Mouse (Mus musculus) retina, postnatal 1 day (tissue): Measurements from ENCODE around the gene Gk5.
"Not testable (repeated sequence)": the region's sequence is repeated elsewhere in the genome, so short reads cannot be mapped to it uniquely, and the experiment has no call there.

Experiments
- DNase-seq: peaks from one replicate; pipeline ENCODE4 v3.0.0-alpha.2; 2012

Gene Gk5

GRCm38 (mm10) chr9:96118861-96119772 is at the start of gene Gk5:
Gk5 (plus strand) TSS chr9:96119362.
- DNase-seq = peak; percentile 97

DNA sequence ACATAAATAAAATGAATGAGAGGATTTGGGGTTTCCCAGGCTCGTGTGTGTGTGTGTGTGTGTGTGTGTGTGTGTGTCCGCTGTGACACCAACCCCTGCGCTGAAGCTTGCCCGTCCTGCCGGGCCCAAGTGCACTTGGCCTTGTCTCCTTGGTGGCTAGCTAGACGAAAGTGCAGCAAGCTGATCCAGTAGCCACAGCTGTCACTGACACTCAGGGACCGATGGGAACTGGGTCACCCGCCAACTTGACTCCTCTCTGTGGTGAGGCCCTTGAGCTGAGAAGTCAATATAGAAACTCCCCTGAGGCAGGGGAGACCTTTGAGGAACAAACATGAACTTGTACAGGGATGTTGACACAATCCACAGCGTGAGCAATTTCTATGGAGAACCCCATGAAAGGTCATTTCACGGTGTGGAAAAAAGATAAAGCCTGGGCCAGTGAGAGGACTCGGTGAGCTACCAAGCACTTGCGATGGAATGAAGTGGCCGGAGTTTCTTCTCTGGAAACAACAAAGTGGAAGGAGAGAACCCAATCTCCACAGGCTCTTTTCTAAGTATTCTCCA is 40.3 kb upstream of the Gk5 start:
- DNase-seq = no peak

DNA sequence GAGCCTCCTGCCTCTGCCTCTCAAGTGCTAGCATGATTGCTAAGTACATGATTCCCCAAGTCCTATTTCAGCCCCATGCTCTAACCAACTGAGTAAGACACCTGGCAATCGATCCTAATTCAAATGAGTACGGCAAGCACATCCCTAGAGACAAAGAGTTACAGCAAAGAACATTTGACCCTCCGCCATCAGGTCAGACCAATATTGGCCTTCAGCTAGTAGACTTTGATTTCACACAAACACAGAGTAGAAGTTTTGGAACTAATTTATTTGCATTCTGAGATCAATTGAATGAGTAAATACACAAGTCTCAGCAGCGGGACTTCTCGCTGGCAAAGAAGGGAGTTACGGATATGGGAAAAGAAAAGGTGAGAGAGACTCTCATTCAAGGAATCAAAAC is 33.9 kb upstream of the Gk5 start:
- DNase-seq = no peak

DNA sequence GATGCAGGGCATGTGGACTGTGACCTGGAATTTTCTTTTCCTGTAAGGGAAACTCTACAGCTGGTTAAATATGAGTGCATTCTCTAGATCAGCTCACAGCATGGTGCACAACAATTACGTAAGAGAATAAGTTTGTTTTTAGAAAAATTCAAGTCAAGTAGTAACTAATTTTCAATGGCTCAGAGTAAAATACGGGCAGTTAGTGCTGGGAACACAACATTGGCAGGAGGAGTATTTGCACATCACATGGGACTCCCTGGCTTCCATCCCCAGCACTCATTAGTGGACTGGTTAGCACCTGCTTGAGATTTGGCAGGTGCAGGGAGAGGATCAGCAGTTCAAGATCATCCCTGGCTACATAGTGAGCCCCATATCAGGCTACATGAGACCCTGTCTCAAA is 31.5 kb upstream of the Gk5 start:
- DNase-seq = no peak

GRCm38 (mm10) chr9:96088456-96088855 is 30.7 kb upstream of the Gk5 start:
- DNase-seq = not testable (repeated sequence)

GRCm38 (mm10) chr9:96092637-96093036 is 26.5 kb upstream of the Gk5 start:
- not testable (repeated sequence) for DNase-seq

DNA sequence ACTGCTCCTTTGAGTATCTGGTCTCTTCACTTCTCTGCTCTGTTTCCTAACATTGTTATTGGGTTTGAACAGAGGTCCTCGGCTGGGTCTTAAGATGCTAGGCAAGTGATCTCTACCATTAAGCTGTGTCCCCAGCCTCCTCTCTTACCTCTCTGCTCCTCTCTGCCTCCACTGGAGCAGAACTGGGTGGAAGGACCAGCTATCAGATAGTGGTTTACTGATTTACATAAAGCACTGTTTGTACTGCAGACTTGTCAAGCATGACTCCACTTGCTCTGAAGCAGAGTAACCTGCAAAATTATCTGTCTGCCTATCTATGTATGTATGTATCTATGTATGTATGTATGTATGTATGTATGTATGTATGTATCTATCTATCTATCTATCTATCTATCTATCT is 25.9 kb upstream of the Gk5 start:
- no peak for DNase-seq

- DNase-seq = no peak
Measured at GRCm38 (mm10) chr9:96094341-96094740, 24.8 kb upstream of the Gk5 start.

GRCm38 (mm10) chr9:96095192-96095591 is 24.0 kb upstream of the Gk5 start:
- DNase-seq = peak; percentile 13

- DNase-seq = no peak
Measured at GRCm38 (mm10) chr9:96102846-96103245, 16.3 kb upstream of the Gk5 start.

- no peak for DNase-seq
Measured at GRCm38 (mm10) chr9:96112879-96113361, 6.2 kb upstream of the Gk5 start.

DNA sequence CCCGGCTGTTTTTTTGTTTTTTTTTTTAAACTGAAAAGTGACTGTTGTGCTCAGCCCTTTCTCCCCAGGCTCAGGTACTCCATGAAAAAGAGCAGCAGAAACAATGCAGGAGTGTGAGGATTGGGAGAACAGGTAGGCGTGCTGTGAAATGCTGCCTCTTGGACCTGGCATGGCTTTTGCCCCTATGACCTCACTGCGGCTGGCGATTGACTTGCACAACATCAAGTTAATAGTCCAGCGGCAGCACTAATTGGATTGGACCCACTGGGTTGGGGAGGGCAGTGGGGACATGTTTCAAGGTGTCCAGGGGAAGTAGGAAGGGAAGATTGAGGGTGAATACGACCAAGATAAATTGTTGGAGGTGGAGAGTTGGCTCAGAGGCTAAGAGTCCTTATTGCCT is 2.4 kb upstream of the Gk5 start:
- no peak for DNase-seq

DNA sequence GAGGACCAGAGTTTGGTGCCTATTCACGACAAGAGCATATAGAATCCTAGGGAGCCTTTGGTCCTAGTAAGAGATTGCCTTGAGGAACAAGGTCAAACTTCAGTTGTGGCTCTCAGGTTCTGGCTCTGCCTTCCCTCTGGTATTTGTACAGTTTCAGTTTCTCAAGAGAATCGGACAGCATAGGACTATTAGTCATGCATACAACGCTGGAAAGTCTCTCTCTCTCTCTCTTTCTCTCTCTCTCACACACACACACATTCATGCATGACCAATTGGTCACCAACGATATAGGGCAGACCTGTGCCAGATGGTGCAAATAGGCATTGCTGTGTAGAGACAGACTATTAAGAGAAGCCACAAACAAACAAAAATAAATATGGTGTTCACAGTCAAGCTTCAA is 946 bp upstream of the Gk5 start:
- DNase-seq = no peak

- peak; percentile 39 for DNase-seq
Measured at GRCm38 (mm10) chr9:96127972-96128371, 8.8 kb downstream of the Gk5 start.

- DNase-seq = no peak
Measured at GRCm38 (mm10) chr9:96132956-96133603, 13.9 kb downstream of the Gk5 start.

DNA sequence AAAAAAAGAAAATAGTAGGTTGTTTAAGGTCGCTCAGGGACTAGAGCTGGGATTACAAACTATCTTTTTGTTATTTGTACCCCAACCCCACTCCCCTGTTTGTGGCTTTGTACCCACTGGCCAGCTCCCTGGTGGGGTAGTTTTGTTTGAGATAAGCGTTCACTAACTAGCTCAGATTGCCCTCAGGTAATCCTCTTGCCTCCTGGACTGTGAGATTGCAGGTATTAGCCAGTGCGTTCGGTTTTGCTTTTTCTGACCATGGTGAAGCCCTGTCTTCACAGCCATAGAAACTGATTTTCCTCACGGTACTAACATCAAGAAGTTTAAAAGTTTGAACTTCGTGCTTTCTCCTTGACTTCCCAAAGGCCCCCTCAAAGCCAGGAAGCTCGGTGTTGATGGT is 15.3 kb downstream of the Gk5 start:
- DNase-seq = no peak

DNA sequence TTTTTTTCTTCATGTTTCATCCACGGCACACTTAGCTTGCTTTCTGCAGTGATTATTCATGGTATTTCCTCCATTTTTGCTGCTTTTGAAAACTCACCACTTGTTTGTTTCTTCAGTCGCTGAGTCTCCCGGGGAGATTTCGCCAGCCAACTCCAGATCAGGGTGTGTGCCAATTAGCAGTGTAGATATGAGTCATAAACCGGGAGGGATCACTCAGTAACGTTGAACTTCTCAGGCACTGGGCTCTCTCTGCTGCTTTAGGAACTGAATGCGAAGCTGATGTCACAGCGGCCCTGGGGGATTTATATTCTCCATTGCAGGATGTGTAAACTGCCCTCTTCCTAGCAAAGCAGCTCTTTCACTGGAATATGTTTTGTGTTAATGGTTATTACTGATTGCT is 15.8 kb downstream of the Gk5 start:
- no peak for DNase-seq

DNA sequence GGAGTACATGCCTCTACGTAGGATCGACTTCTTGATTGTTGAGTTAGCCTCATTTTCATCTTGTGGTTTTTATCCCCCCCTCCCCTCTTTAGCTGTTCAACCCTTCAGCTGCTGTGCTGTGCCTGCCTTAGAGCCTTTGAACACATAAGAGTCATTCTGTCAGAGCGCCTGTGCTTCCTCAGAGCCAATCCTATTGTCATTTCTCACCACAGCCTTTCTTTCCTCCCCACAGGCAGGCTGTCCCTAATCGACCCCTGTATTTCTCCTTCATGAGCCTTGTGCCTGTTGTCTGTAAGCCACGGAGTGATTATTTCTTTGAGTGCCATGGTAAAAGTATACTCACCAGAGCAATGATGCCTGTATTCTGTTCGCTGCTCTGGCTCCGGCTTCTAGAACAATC is 16.3 kb downstream of the Gk5 start:
- DNase-seq = no peak

DNA sequence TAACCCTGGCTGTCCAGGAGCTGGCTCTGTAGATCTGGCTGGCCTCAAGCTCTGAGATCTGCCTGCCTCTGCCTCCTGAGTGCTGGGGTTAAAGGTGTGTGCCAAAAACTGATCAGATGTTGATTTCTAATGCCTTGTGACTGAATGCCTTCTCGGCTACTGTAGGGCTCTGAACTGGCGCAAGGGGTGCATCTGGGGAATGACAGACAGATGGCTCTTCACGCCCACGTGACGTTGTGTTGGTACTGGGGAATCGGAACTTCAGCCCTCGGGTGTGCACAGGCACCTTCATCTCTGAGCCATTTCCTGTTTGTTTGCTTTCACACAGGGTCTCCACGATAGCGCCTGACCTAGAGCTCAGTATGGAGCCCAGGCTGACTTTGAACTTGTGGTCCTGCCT is 19.8 kb downstream of the Gk5 start:
- no peak for DNase-seq

DNA sequence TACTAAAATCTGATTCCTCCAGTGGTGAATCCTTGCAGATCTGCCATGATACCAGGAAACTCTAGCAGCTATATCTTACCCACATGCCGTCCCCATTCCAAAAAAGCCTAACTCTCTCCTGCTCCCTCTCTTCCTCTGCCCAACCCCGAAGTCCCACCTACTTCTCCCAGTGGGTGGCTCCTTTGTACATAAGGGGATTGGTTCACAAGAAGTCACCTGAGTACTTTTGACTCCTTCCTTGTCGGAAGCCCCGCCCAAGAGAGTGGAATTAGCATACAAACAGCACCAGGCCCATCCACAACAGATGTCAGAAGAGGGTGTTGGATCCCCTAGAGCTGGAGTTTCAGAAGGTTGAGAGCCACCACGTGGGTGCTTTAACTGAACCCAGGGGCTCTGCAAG is 20.7 kb downstream of the Gk5 start:
- no peak for DNase-seq

DNA sequence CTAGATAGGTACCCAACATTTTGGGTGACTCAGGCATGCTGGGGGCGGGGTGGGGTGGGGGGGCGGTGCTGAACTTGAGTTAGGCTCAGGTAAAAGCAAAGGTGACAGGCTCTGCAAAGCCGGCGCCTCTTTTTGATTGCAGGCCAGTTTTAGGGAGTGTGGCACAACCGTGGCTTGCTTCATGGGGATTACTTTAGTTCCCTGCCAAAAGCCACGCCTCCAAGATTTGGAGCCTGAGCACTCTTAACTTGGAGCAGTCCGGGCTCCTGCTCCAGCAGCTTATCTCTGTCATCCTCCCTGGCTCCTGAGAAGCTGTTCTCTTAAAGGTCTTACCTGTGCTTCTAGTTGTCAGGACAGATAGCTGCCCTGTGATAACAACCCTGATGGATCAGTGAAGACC is 21.8 kb downstream of the Gk5 start:
- no peak for DNase-seq

- no peak for DNase-seq
Measured at GRCm38 (mm10) chr9:96142499-96142898, 23.3 kb downstream of the Gk5 start.

- no peak for DNase-seq
Measured at GRCm38 (mm10) chr9:96143633-96144032, 24.5 kb downstream of the Gk5 start.

GRCm38 (mm10) chr9:96144883-96145282 is 25.7 kb downstream of the Gk5 start:
- DNase-seq = no peak
